Mouse (Mus musculus) heart, adult 2 months (tissue): ENCODE measurements around the gene Olfr1396.

ENCODE experiments used
- CTCF ChIP-seq: fragments of 200-600 bp; IDR thresholded peaks from 2 replicates; pipeline ENCODE4 v1.8.1; 2022; ENCODE audit warnings: antibody characterized with exemption, mild to moderate bottlenecking, moderate library complexity
- EP300 ChIP-seq: fragments of 200-500 bp; IDR thresholded peaks from 2 replicates; pipeline ENCODE4 v1.6.1; 2011; ENCODE audit warnings: low read depth, low read length, control low read depth; ENCODE audit not compliant: insufficient read depth
- POLR2A ChIP-seq: fragments of 200-500 bp; IDR thresholded peaks from 2 replicates; pipeline ENCODE4 v1.6.1; 2011; ENCODE audit warnings: mild to moderate bottlenecking, low read depth, low read length, control low read depth; ENCODE audit not compliant: insufficient read depth

DNA sequence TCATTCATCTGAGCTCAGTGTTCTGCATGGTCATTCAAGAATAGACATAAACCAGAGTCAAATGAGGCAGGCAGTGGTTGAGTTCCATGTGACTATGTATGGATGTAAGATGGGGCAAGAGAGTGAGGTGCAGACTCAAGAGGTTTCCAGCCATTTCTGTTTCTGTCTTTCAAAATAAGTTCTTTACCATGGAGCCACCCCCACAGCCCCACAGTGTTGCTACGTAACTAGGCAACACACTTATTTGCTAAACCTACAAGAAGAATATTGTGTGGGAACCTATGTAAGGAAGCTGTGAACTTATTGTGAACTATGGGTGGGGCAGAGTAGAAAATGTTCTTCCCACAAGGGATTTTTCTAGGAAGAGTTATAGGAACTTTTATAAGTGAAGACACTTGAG lies 31.5 kb downstream of the Olfr1396 start:
- no peak for TF ChIP-seq EP300
- no peak for TF ChIP-seq CTCF
- TF ChIP-seq POLR2A, result no peak
